Mouse (Mus musculus) kidney, postnatal 0 days (tissue): ENCODE results near the gene Ppp1r14a. TPM values are rescaled to one million over a fixed set of nuclear protein-coding genes. Genes with fewer than 3 reads are reported as not detected.

ENCODE experiments used
- ATAC-seq: fragments of 200-750 bp; cut with Nextera tagmentation; replicated peaks from 2 replicates; pipeline ENCODE4 v1.8.0; 2017; ENCODE audit warnings: low read depth, moderate number of reproducible peaks, moderate TSS enrichment, moderate library complexity; ENCODE audit not compliant: low FRiP score
- DNase-seq: peaks from one replicate; pipeline ENCODE4 v3.0.0-alpha.2; 2016; ENCODE audit warnings: low spot score
- H3K27ac ChIP-seq: fragments of 300-500 bp; sonication (generic); 2 replicates; pipeline ENCODE4 v1.5.1; 2014; ENCODE audit warnings: mild to moderate bottlenecking
- H3K27me3 ChIP-seq: fragments of 300-500 bp; sonication (generic); 2 replicates; pipeline ENCODE4 v1.6.1; 2014; ENCODE audit warnings: low read length, mixed read lengths; ENCODE audit not compliant: insufficient read depth
- H3K36me3 ChIP-seq: fragments of 300-500 bp; sonication (generic); 2 replicates; pipeline ENCODE4 v1.6.1; 2014; ENCODE audit warnings: low read length, mixed read lengths; ENCODE audit not compliant: insufficient read depth
- H3K4me1 ChIP-seq: fragments of 300-500 bp; sonication (generic); replicated peaks from 2 replicates; pipeline ENCODE4 v1.6.1; 2014; ENCODE audit warnings: antibody characterized with exemption, low read length, mixed read lengths; ENCODE audit not compliant: insufficient read depth
- H3K4me2 ChIP-seq: fragments of 300-500 bp; sonication (generic); 2 replicates; pipeline ENCODE4 v1.6.1; 2014; ENCODE audit warnings: mild to moderate bottlenecking, low read length, moderate library complexity, mixed read lengths
- H3K4me3 ChIP-seq: fragments of 300-500 bp; sonication (generic); replicated peaks from 2 replicates; pipeline ENCODE4 v1.5.1; 2014; ENCODE audit warnings: low read depth, low read length
- H3K9ac ChIP-seq: fragments of 300-500 bp; sonication (generic); 2 replicates; pipeline ENCODE4 v1.6.1; 2014; ENCODE audit warnings: low read depth, low read length
- H3K9me3 ChIP-seq: fragments of 300-500 bp; sonication (generic); replicated peaks from 2 replicates; pipeline ENCODE4 v1.6.1; 2016; ENCODE audit warnings: low read length, inconsistent platforms, mixed read lengths
- CTCF ChIP-seq: IDR thresholded peaks from 2 replicates; pipeline ENCODE4 v1.5.1; 2016; ENCODE audit warnings: antibody characterized with exemption, low read depth, mild to moderate bottlenecking, moderate library complexity
- WGBS: fragments of 180-500 bp; shearing (Covaris S2); extraction: QIAGEN DNeasy Blood & Tissue Kit; methylation state at CpG from one replicate; pipeline ENCODE4 v1.1.7; 2014; 5-methylcytosine and 5-hydroxymethylcytosine counted together
- polyA plus RNA-seq: library from polyadenylated mRNA; unstranded; fragments of >200 nt; fragmentation: Nextera tagmentation; extraction: Ambion mirVana; gene quantifications from 2 replicates; pipeline ENCODE4 v1.2.1, GENCODE M21; 2015

Ppp1r14a gene
- polyA plus RNA-seq, 1 experiment from 2014 or later: 25.0 TPM

DNA sequence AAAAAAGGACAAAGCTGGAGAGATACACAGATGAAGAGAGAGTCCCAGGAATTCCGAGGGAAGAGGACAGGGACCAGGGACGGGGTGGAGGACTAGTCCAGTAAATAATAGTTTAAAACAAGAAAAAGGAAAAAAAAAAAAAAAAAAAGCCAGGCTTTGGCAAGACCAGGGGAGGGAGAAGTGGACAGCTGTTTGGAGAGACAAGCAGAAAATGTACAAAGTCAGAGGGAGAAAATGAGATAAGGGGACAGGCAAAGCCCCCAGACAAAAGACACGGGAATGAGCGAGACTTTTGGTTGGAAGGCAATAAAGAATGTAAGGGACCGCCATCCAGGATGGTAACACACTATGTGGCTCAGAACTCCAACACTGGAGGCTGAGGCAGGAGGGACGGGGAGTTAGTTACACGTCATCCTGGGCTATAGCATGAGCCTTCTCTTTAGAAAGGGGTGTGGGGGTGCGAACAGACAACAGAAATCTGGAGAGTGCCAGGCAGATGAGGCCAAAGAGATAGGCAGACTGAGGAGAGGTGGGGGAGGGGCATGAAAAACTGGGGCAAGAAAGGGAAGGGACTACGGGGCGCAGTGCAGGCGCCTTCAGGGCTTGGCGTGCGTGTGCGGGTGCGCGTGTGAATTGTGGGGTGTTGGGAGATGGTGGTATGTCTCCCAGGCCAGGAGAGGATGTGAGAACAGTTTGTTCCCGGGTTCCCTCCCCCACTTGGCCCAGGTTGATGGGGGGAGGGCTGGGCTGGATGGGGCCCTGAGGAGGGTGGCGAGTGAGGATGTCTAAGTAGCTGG is 29.2 kb downstream of the Ppp1r14a start:
- Histone ChIP-seq H3K36me3 (0 out of 2 replicates have a peak, but pooled peaks cover 13% of the 10 kb centered on the region), H3K27ac (no peak overlapping the region), H3K9ac (no peak overlapping the region), H3K4me1 (peaks cover 23% of the 10 kb centered on the region), H3K27me3 (no peaks in the 10 kb centered on the region), H3K4me2 (peak overlapping the region; percentile 34), H3K9me3 (no peaks in the 10 kb centered on the region), H3K4me3 (no peak overlapping the region; the same call in 1 of the 2 replicates)
- DNase-seq (no peak), ATAC-seq (no peak)
- 11% methylated on average over 18 of the region's 18 CpGs for WGBS
- no peak for TF ChIP-seq CTCF

- Histone ChIP-seq H3K4me3 (no peak overlapping the region), H3K36me3 (0 out of 2 replicates have a peak, but pooled peaks cover 18% of the 10 kb centered on the region), H3K27ac (no peak overlapping the region), H3K27me3 (no peaks in the 10 kb centered on the region), H3K4me2 (peak overlapping the region; percentile 34; the same call in 1 of the 2 replicates), H3K4me1 (peaks cover 23% of the 10 kb centered on the region), H3K9ac (no peak overlapping the region), H3K9me3 (no peaks in the 10 kb centered on the region)
- TF ChIP-seq CTCF: peak; percentile 31; the same call in 1 of the 2 replicates
- DNase-seq: no peak
- WGBS: 18% methylated on average over 19 of the region's 19 CpGs
- ATAC-seq: no peak
Observed at GRCm38 (mm10) chr7:29319337-29320307, 30.5 kb downstream of the Ppp1r14a start.

GRCm38 (mm10) chr7:29327087-29327486 is 38.0 kb downstream of the Ppp1r14a start:
- no peak overlapping the region for H3K27ac ChIP-seq
- H3K27me3 ChIP-seq: no peaks in the 10 kb centered on the region
- H3K9ac ChIP-seq: no peak overlapping the region
- 32% methylated on average over 6 of the region's 6 CpGs for WGBS
- DNase-seq (no peak), ATAC-seq (no peak)
- H3K36me3 ChIP-seq: peaks cover 41% of the 10 kb centered on the region; the same call in 1 of the 2 replicates
- H3K4me1 ChIP-seq: no peaks in the 10 kb centered on the region
- no peak for TF ChIP-seq CTCF
- H3K9me3 ChIP-seq: no peaks in the 10 kb centered on the region
- no peak overlapping the region for H3K4me3 ChIP-seq
- no peak overlapping the region for H3K4me2 ChIP-seq

DNA sequence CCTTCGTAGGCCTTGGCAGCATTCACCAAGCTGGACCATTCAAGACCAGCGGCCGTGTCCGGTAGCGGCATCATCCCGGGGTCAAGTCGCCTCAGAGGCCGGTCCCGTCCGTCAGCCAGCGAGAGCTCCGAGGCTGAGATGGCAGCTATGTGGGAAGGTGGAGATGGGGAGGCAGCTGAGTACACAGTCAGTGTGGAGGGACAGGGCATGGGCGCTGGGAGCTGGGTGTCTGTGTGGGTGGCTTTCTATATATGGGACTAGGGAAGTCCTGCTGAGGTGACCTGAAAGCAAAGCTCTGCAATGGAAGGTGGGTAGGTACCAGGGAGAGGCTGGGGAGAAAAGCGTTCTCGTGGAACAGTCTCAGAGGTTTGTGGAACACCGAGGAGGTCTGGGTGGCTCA is 39.9 kb downstream of the Ppp1r14a start:
- Histone ChIP-seq H3K9me3 (no peaks in the 10 kb centered on the region), H3K4me1 (no peaks in the 10 kb centered on the region), H3K27ac (no peak overlapping the region), H3K27me3 (no peaks in the 10 kb centered on the region), H3K9ac (no peak overlapping the region), H3K36me3 (peaks cover 25% of the 10 kb centered on the region; the same call in 1 of the 2 replicates), H3K4me2 (no peak overlapping the region), H3K4me3 (no peak overlapping the region)
- ATAC-seq (no peak), DNase-seq (no peak)
- 87% methylated on average over 16 of the region's 16 CpGs for WGBS
- TF ChIP-seq CTCF: no peak

DNA sequence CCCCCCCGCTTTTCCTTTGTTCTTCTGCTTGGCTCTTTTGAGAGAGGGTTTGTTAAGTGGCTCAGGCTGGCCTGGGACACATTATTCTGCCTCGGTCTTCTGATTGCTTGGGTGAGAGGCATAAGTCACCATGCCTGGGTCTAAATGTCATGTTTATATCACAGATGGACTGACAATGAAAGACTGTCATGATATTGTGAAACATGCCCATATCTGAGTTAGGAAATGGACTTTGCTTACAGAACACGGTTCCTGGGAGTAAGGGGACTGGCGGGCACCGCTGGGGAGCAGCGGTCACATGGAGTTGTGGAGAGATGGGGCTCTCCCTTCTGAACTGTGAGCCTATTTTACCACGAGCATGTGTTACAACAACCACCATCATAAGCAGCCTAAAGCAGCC is 45.0 kb downstream of the Ppp1r14a start:
- no peak for TF ChIP-seq CTCF

GRCm38 (mm10) chr7:29335276-29335675 is 46.2 kb downstream of the Ppp1r14a start:
- no peak for ATAC-seq
- no peak overlapping the region for H3K4me3 ChIP-seq

More for the DNA sequence above, 45.0 kb downstream of the Ppp1r14a start:
- H3K4me2 ChIP-seq: no peak overlapping the region
- H3K4me1 ChIP-seq: no peaks in the 10 kb centered on the region; the same call in 1 of the 2 replicates
- H3K4me3 ChIP-seq: no peak overlapping the region
- H3K9me3 ChIP-seq: no peaks in the 10 kb centered on the region
- ATAC-seq (no peak), DNase-seq (no peak)
- H3K9ac ChIP-seq: no peak overlapping the region
- 74% methylated on average over 6 of the region's 7 CpGs for WGBS
- peaks cover 21% of the 10 kb centered on the region; the same call in 1 of the 2 replicates for H3K36me3 ChIP-seq
- no peaks in the 10 kb centered on the region for H3K27me3 ChIP-seq
- no peak overlapping the region for H3K27ac ChIP-seq

More at GRCm38 (mm10) chr7:29335276-29335675, 46.2 kb downstream of the Ppp1r14a start:
- Histone ChIP-seq H3K27ac (no peak overlapping the region), H3K9ac (no peak overlapping the region), H3K4me1 (no peaks in the 10 kb centered on the region; the same call in 1 of the 2 replicates), H3K36me3 (peaks cover 12% of the 10 kb centered on the region; the same call in 1 of the 2 replicates), H3K27me3 (no peaks in the 10 kb centered on the region), H3K4me2 (no peak overlapping the region), H3K9me3 (no peaks in the 10 kb centered on the region)
- DNase-seq: no peak
- TF ChIP-seq CTCF: peak; percentile 31; the same call in 1 of the 2 replicates
